Mouse (Mus musculus): ENCODE results near the gene Reep3.

GRCm38 (mm10) chr10:67061823-67062222 lies 34.9 kb downstream of the Reep3 start:
- TF ChIP-seq TBP (IDR thresholded peaks at IDR 0.05; ENCODE audit: low read depth, low read length) (no peak), ZMIZ1 (IDR thresholded peaks at IDR 0.05; ENCODE audit: low read depth, low read length) (no peak), SIN3A (IDR thresholded peaks at IDR 0.05; ENCODE audit: low read length) (no peak), USF1 (IDR thresholded peaks at IDR 0.05; ENCODE audit: low read depth, low read length) (no peak), TCF12 (IDR thresholded peaks at IDR 0.05; ENCODE audit: low read depth, low read length) (no peak)
